In the genomic region with DNA sequence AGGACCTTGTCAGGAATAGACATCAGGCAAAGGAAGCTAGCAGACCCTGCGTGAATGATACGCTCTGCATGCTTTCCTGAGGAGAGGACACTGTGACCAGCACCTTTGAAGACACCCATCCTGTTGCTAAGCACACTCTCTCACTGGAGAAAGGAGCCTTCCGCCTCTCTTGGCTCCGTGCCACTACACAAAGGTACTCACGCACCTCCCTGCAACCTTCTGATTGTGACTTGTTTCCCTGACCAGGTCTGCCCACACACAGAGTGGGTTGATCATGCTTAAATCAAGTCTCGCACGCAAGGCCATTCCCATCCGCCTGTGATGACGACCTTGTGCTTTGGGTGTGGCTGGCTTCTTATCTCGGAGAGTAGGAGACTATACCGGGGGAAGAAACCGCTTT, we compare ENCODE assay signal across 25 mouse cellular contexts. TPM values are rescaled to one million over a fixed set of nuclear protein-coding genes. Genes with fewer than 3 reads are reported as not detected.
DNase-seq lines count a peak whose midpoint lies in the region; ATAC-seq and TF ChIP-seq lines count a peak whose summit lies in the region.
"Had no signal": no experiment of that assay in that cellular context is flagged by ENCODE, and none has a peak within 500 bp of the region (broad histone marks: within the 10 kb centered on the region; RNA-seq: fewer than 3 reads in every experiment).

No protein-coding gene starts in this region.

- peaks cover 2% of the 10 kb centered on the region for H3K4me1 ChIP-seq in heart, adult 2 months (ENCODE audit: control insufficient read depth, insufficient read depth, low read length)

- TF ChIP-seq EP300 in heart, adult 2 months (IDR thresholded peaks at IDR 0.05; ENCODE audit: insufficient read depth, low read depth, low read length): no peak

- intact Hi-C loops in heart, adult 2 months (cut with DNase I): no loop called here

- peak; percentile 54 for DNase-seq in CD4-positive, CD25-positive, alpha-beta regulatory T cell, adult 2 months (ENCODE audit: low read depth, low spot score)
- no peak for DNase-seq in heart, adult 2 months
- DNase-seq in heart, postnatal 4 days: no peak
- DNase-seq in testis, postnatal 10 days (ENCODE audit: low spot score): peak; percentile 54
- DNase-seq in testis, postnatal 14 days (ENCODE audit: low spot score): no peak
- no peak for DNase-seq in urinary bladder, postnatal 14 days (ENCODE audit: low spot score)
- DNase-seq: adrenal gland, postnatal 10 days; adrenal gland, postnatal 36 days; cerebellum, adult 8-10 months; cerebellum, postnatal 10 days; cerebellum, postnatal 36 days; embryo, embryonic 11 days; gastrocnemius, postnatal 25 days; heart, postnatal 36 days had no signal

- no peak overlapping the region for H3K9ac ChIP-seq in heart, adult 2 months (ENCODE audit: low read depth, low read length)
- H3K9ac ChIP-seq: embryonic facial prominence, embryonic 13.5 days; forebrain, embryonic 12.5 days; forebrain, embryonic 15.5 days; hindbrain, embryonic 14.5 days had no signal

- WGBS in heart, adult 2 months: 52% methylated on average over 12 of the region's 12 CpGs

- no peak overlapping the region for H3K4me3 ChIP-seq in heart, adult 2 months
- H3K4me3 ChIP-seq: embryonic facial prominence, embryonic 10.5 days; embryonic facial prominence, embryonic 13.5 days; erythroblast, embryonic 14.5 days; forebrain, embryonic 12.5 days; forebrain, embryonic 15.5 days had no signal

- no peaks in the 10 kb centered on the region for H3K79me2 ChIP-seq in heart, adult 2 months (replicated peaks; ENCODE audit: control insufficient read depth, insufficient read depth, low read length)

- TF ChIP-seq CTCF in heart, adult 2 months (IDR thresholded peaks at IDR 0.05): no peak

- H3K27ac ChIP-seq in heart, adult 2 months: 0 out of 2 replicates have a peak overlapping the region, but pooled peaks have one; percentile 4
- H3K27ac ChIP-seq: embryonic facial prominence, embryonic 10.5 days; embryonic facial prominence, embryonic 13.5 days; forebrain, embryonic 12.5 days; forebrain, embryonic 15.5 days; hindbrain, embryonic 14.5 days; hindbrain, postnatal 0 days had no signal

- no peaks in the 10 kb centered on the region for H3K27me3 ChIP-seq in heart, adult 2 months (ENCODE audit: control insufficient read depth, insufficient read depth, low read length)
- H3K27me3 ChIP-seq: embryonic facial prominence, embryonic 13.5 days; forebrain, embryonic 15.5 days; Patski had no signal

- ATAC-seq in CD4-positive, CD25-positive, alpha-beta regulatory T cell, adult 4 months: no peak
- ATAC-seq: forebrain, embryonic 15.5 days; hindbrain, postnatal 0 days; inflammation-experienced regulatory T-cells, adult 6 months; Patski had no signal

- peaks cover 2% of the 10 kb centered on the region for H3K36me3 ChIP-seq in heart, adult 2 months (ENCODE audit: control insufficient read depth, insufficient read depth, low read length)
- H3K36me3 ChIP-seq: embryonic facial prominence, embryonic 10.5 days; embryonic facial prominence, embryonic 13.5 days; forebrain, embryonic 12.5 days; forebrain, embryonic 15.5 days; G1E had no signal

- no peak for TF ChIP-seq POLR2A in heart, adult 2 months (IDR thresholded peaks at IDR 0.05; ENCODE audit: insufficient read depth, low read depth, low read length)

RNA-seq across cellular contexts. Expression of a gene that starts 42.9 kb away (rescaled TPM):
- polyA plus RNA-seq in CD4-positive, CD25-positive, alpha-beta regulatory T cell, adult 4 months (2017; shearing (Covaris generic)): 100 to 1,000 TPM; 121 to 150 TPM
- total RNA-seq in heart, adult 2 months (2021): 10 to 100 TPM; 10.4 to 12.3 TPM
- polyA plus RNA-seq in heart, adult 2 months (2012; rRNA removed): 3.3 and 5.3 TPM in 2 replicates
- total RNA-seq in heart, postnatal 4 days (2021): 10 to 100 TPM; 13.8 to 14.2 TPM
- polyA plus RNA-seq: G1E had no signal

RNA-seq across cellular contexts. Expression of a gene that starts 59.8 kb away (rescaled TPM):
- under 1 TPM; 0.32 to 0.53 TPM for polyA plus RNA-seq in CD4-positive, CD25-positive, alpha-beta regulatory T cell, adult 4 months (2017; shearing (Covaris generic))
- total RNA-seq in heart, adult 2 months (2021): under 1 TPM; 0.59 to 0.78 TPM
- polyA plus RNA-seq in heart, adult 2 months (2012; rRNA removed): 0.27 and 0.53 TPM in 2 replicates
- total RNA-seq in heart, postnatal 4 days (2021): 10 to 100 TPM; 29.9 to 33.7 TPM

Comparison
In these comparisons a context has a peak if more than half of its experiments do, and no peak if none do; other contexts are left out.
1. DNase-seq: peak in CD4-positive, CD25-positive, alpha-beta regulatory T cell, adult 2 months (single experiment) and testis, postnatal 10 days (single experiment); none in heart, adult 2 months (0 of 2), heart, postnatal 4 days (single experiment), testis, postnatal 14 days (single experiment) and urinary bladder, postnatal 14 days (single experiment).
2. RNA of a gene that starts 59.8 kb away (total RNA-seq): 29.9 to 33.7 TPM in heart, postnatal 4 days; 0.59 to 0.78 TPM in heart, adult 2 months; every median in the first group is over 10 times any median in the second.